Mouse (Mus musculus) small intestine, adult 2 months (tissue): Measurements from ENCODE around the gene Dnah14.

Source experiments
- CTCF ChIP-seq: fragments of 200-500 bp; IDR thresholded peaks from 2 replicates; pipeline ENCODE4 v1.5.1; 2012; ENCODE audit warnings: low read depth, mild to moderate bottlenecking, control low read depth, inconsistent platforms, low read length, moderate library complexity, mixed read lengths; ENCODE audit not compliant: insufficient replicate concordance, insufficient read length; ENCODE audit errors: extremely low read depth
- POLR2A ChIP-seq: fragments of 200-500 bp; IDR thresholded peaks from 2 replicates; pipeline ENCODE4 v1.6.1; 2012; ENCODE audit warnings: low read depth, mild to moderate bottlenecking, control low read depth, inconsistent platforms, low read length, moderate library complexity

DNA sequence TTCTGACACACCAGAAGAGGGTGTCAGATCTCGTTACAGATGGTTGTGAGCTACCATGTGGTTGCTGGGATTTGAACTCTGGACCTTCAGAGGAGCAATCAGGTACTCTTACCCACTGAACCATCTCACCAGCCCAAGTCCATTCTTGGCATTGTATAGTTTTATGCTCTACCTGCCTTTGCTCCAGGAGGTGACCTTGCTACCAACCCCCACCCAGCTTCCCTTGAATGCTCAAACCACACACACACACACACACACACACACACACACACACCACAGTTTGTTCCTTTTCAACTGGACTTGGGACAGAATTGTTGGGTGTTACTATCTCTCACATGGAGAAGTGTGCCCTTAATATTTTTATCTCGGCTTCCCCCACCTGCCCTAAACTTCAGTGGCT is 280.0 kb downstream of the Dnah14 start:
- TF ChIP-seq CTCF (no peak), POLR2A (no peak)
